Mouse (Mus musculus) liver, adult 2 months (tissue): ENCODE measurements at regions not wholly inside any gene's neighbourhood (a gene's known extent, or its start where the extent isn't known, plus 50 kb on each side); places are given as distances from the start of the nearest gene placed in this dataset.

Source experiments
- DNase-seq: peaks from one replicate; pipeline ENCODE4 v3.0.0-alpha.2; 2011; ENCODE audit warnings: low read depth, low spot score; ENCODE audit errors: extremely low read depth
- H3K27ac ChIP-seq: fragments of 200-500 bp; replicated peaks from 2 replicates; pipeline ENCODE4 v1.5.1; 2012; ENCODE audit warnings: low read depth, mild to moderate bottlenecking, control low read depth, inconsistent platforms, low read length; ENCODE audit not compliant: insufficient read depth
- H3K27me3 ChIP-seq: fragments of 200-500 bp; 2 replicates; pipeline ENCODE4 v1.6.1; 2012; ENCODE audit warnings: mild to moderate bottlenecking, moderate library complexity, low read length, inconsistent platforms; ENCODE audit not compliant: control insufficient read depth, insufficient read depth
- H3K36me3 ChIP-seq: fragments of 200-500 bp; 2 replicates; pipeline ENCODE4 v1.6.1; 2012; ENCODE audit warnings: low read length, inconsistent platforms; ENCODE audit not compliant: control insufficient read depth, insufficient read depth
- H3K4me1 ChIP-seq: fragments of 200-500 bp; 2 replicates; pipeline ENCODE4 v1.6.1; 2011; ENCODE audit warnings: low read length; ENCODE audit not compliant: control insufficient read depth, insufficient read depth
- H3K4me3 ChIP-seq: fragments of 200-500 bp; 2 replicates; pipeline ENCODE4 v1.5.1; 2011; ENCODE audit warnings: low read depth, mild to moderate bottlenecking, control low read depth, low read length, moderate library complexity; ENCODE audit not compliant: insufficient read depth
- H3K79me2 ChIP-seq: fragments of 200-500 bp; 2 replicates; pipeline ENCODE4 v1.6.1; 2012; ENCODE audit warnings: inconsistent platforms, mild to moderate bottlenecking, low read length, moderate library complexity; ENCODE audit not compliant: control insufficient read depth, insufficient read depth
- H3K9ac ChIP-seq: fragments of 200-500 bp; 2 replicates; pipeline ENCODE4 v1.6.1; 2012; ENCODE audit warnings: low read depth, mild to moderate bottlenecking, control low read depth, inconsistent platforms, low read length
- CTCF ChIP-seq: fragments of 200-500 bp; IDR thresholded peaks from 2 replicates; pipeline ENCODE4 v1.5.1; 2011; ENCODE audit warnings: low read depth, low read length, control low read depth
- POLR2A ChIP-seq: fragments of 200-500 bp; IDR thresholded peaks from 2 replicates; pipeline ENCODE4 v1.6.1; 2011; ENCODE audit warnings: low read length, control low read depth; ENCODE audit not compliant: insufficient read depth; ENCODE audit errors: extremely low read depth
- WGBS: fragments of 180-500 bp; shearing (Covaris S2); methylation state at CpG from one replicate; pipeline ENCODE4 v1.1.7; 2018; 5-methylcytosine and 5-hydroxymethylcytosine counted together

- Histone ChIP-seq H3K9ac (no peak overlapping the region), H3K79me2 (no peaks in the 10 kb centered on the region), H3K4me3 (no peak overlapping the region), H3K36me3 (no peaks in the 10 kb centered on the region), H3K27me3 (no peaks in the 10 kb centered on the region), H3K27ac (no peak overlapping the region), H3K4me1 (no peaks in the 10 kb centered on the region)
- no peak for TF ChIP-seq CTCF
- WGBS = 92% methylated on average over 6 of the region's 6 CpGs
- DNase-seq = no peak
Observed at GRCm38 (mm10) chr12:25304820-25305511, 208.0 kb upstream of the Id2 start.

- Histone ChIP-seq H3K4me3 (no peak overlapping the region), H3K4me1 (no peaks in the 10 kb centered on the region), H3K36me3 (no peaks in the 10 kb centered on the region), H3K79me2 (no peaks in the 10 kb centered on the region), H3K9ac (no peak overlapping the region), H3K27me3 (no peaks in the 10 kb centered on the region), H3K27ac (no peak overlapping the region)
- TF ChIP-seq POLR2A (no peak), CTCF (no peak)
- 50% methylated on average over 7 of the region's 7 CpGs for WGBS
- DNase-seq = no peak
Observed at GRCm38 (mm10) chr12:25303500-25304050, 206.6 kb upstream of the Id2 start.

GRCm38 (mm10) chr12:25300804-25301390 lies 204.0 kb upstream of the Id2 start:
- peak; percentile 24 for DNase-seq
- Histone ChIP-seq H3K79me2 (no peaks in the 10 kb centered on the region), H3K27me3 (no peaks in the 10 kb centered on the region), H3K4me1 (no peaks in the 10 kb centered on the region), H3K36me3 (no peaks in the 10 kb centered on the region), H3K4me3 (no peak overlapping the region), H3K9ac (no peak overlapping the region), H3K27ac (no peak overlapping the region)
- TF ChIP-seq CTCF (no peak), POLR2A (no peak)
- WGBS = 86% methylated on average over 9 of the region's 9 CpGs

GRCm38 (mm10) chr12:25299603-25300471 lies 202.9 kb upstream of the Id2 start:
- DNase-seq = no peak
- no peaks in the 10 kb centered on the region for H3K27me3 ChIP-seq
- no peaks in the 10 kb centered on the region for H3K4me1 ChIP-seq
- H3K27ac ChIP-seq = no peak overlapping the region
- TF ChIP-seq POLR2A = no peak
- no peak overlapping the region for H3K4me3 ChIP-seq
- H3K79me2 ChIP-seq = no peaks in the 10 kb centered on the region
- H3K9ac ChIP-seq = no peak overlapping the region
- 64% methylated on average over 11 of the region's 11 CpGs for WGBS
- no peaks in the 10 kb centered on the region for H3K36me3 ChIP-seq

GRCm38 (mm10) chr12:25298766-25299165 lies 201.8 kb upstream of the Id2 start:
- Histone ChIP-seq H3K79me2 (no peaks in the 10 kb centered on the region), H3K36me3 (no peaks in the 10 kb centered on the region), H3K4me3 (no peak overlapping the region), H3K9ac (no peak overlapping the region), H3K4me1 (no peaks in the 10 kb centered on the region), H3K27me3 (no peaks in the 10 kb centered on the region), H3K27ac (no peak overlapping the region)
- no peak for DNase-seq
- TF ChIP-seq POLR2A (no peak), CTCF (no peak)
- 96% methylated on average over 3 of the region's 3 CpGs for WGBS

- Histone ChIP-seq H3K27me3 (no peaks in the 10 kb centered on the region), H3K27ac (no peak overlapping the region), H3K9ac (no peak overlapping the region), H3K36me3 (no peaks in the 10 kb centered on the region), H3K79me2 (no peaks in the 10 kb centered on the region), H3K4me1 (no peaks in the 10 kb centered on the region), H3K4me3 (no peak overlapping the region)
- DNase-seq = no peak
- TF ChIP-seq POLR2A (no peak), CTCF (no peak)
Observed at GRCm38 (mm10) chr12:25297960-25298359, 201.0 kb upstream of the Id2 start.
